Mouse (Mus musculus) c-Kit-positive CD71-negative TER-119-negative erythroid progenitor cells, embryonic 14.5 days (primary cell): ENCODE measurements around the gene Srek1ip1.
A peak's percentile ranks its signal among the peaks of the same experiment; 100 is the strongest.

Experiments
- DNase-seq: peaks from one replicate; pipeline ENCODE4 v3.0.0-alpha.2; 2013; ENCODE audit warnings: low read depth

Srek1ip1 gene

DNA sequence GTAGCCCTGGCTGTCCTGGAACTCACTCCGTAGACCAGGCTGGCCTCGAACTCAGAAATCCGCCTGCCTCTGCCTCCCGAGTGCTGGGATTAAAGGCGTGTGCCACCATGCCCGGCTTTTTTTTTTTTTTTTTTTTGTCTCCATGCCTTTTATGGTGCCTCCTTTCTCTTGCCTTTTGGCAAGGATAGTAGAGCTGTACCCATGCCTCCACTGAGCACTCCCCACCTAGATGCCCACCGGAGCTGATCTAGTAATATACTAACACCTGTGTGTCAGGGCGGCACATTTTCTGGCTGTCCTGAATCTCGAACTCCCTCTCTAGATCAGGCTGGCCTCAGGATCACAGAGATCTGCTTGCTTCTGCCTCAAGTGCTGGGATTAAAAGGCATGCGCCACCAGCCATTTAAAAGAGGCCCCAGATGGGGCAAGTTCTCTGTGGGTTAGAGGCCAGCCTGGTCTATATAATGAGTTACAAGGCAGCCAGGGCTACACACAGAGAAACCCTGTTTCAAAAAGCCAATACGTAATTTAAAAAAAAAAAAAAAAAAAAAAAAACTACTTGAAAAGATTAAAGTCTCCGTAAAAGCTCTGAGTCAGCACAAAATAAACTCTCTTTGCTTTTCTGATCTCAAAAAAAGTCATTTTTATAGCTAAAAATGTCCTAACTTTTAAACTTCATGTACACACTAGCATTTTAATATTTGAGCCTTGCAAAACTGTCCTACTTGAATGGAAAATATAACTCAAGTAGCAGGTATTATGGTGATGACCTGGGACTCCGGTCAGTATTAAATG is 51.2 kb downstream of the Srek1ip1 start:
- DNase-seq, result no peak

DNA sequence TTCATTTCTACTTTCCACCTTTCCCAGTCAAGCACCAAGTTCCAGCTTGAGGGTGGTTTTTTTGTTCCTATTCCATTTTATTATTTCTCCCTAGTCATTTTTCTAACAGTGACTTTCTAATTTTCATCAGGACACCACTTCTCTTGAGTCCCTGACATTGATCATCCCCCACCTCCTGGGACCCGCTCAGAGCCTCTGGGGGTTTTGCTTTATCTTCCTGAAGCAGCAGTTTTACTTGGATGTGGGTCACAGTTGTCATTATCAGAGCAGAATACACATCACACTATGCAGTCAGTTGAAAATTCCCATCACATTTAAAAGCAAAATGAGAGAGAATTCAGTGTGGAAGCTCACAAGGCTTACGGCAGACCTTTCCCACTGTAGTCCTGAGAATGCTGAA is 61.4 kb downstream of the Srek1ip1 start:
- no peak for DNase-seq

DNA sequence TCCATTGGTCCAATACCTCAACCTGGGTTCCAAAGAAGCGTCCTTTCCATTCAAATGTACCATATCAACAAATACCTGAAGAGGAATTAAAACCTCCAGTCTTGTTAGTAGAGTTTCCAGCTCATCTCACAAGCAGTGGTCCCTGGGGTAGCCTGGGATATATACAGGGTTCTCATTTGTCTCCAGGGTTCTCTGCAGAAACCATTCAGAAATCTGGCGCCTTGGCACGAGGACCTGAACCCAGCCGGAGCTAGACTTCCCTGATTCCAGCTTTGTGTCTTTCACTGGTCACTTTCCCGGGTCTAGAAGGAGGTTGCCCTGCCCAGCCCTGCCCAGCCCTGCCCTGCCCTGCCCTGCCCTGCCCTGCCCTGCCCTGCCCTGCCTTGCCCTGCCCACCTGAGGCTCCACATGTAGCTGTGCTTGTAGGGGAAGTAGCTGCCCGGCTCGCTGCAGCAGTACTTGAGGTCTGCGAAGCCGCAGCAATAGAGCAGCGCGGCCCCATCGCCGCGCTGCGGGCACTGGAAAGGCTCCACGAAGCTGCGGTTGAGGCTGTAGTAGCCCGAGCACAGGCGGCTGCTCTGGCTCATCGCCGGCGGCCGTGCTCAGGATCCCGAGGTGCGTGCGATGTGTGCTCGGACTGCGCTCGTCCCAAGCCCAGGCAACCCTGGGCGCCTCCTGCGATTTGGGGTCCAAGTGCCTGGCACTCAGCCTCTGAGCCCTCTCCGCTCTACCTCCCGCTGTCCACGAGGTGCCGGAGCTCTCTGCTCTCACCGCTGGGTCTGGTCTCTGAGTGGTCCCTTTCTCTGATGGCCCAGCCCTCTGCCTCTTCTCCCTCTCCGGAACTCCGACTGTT is 71.1 kb downstream of the Srek1ip1 start, which contains the start of gene Shisal2b:
Gene Shisal2b (minus strand): TSS at position 767 of the 853 bp plus-strand sequence.
- peak; percentile 24 for DNase-seq

DNA sequence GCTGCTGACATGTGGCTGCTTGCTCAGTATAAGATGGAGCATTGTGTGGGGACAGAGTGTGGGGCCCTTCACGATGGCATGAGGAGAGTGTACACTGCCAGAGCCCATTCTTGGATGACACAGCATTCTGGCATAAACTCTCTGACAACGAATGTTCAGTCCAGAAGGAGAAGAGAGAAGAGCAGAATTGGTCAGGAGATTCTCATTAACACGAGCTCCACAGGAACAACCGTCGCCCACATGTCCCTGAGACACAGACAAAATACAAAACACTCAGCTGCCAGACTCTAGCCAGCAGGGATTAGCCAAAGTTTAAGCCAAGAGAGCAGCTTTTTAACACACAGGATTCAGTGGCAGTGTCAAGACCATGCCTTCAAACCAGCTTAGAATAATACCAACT is 74.4 kb downstream of the Srek1ip1 start:
- no peak for DNase-seq

DNA sequence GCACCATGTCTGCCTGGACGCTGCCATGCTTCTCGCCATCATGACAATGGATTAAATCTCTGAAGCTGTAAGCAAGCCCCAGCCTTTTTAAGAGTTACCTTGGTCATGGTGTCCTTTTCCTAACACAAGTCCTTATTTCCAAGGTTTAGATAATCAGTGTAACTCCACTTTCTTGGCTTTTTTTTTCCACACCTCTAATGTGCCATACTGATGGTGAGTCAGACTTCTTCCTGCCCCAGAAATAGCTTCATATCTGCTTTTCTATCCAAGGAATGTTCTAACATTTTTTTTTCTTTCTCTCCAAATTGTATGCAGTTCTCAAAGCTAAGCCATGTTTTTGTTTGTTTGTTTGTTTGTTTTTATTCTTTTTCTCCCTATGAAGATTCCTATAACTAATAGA is 77.6 kb downstream of the Srek1ip1 start:
- DNase-seq, result no peak

DNA sequence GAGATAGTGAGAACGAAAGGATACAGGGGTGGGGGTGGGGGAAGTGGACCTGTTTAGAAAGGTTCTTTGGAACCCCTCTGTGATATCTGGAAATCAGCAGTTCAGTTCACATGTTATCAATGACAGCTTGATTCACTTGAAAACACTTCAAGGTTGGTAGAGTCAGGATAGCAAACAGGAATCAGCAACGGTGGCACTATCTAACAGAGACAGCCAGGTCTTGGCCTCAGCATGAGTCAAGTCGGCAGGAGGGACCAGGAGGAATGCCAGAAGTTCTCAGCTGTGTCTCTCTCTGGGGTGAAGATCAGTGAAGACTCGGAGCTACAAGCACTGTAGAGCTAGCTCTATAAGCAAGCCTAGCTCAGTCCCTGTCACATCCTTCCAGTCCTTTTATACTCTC is 86.2 kb downstream of the Srek1ip1 start:
- no peak for DNase-seq

DNA sequence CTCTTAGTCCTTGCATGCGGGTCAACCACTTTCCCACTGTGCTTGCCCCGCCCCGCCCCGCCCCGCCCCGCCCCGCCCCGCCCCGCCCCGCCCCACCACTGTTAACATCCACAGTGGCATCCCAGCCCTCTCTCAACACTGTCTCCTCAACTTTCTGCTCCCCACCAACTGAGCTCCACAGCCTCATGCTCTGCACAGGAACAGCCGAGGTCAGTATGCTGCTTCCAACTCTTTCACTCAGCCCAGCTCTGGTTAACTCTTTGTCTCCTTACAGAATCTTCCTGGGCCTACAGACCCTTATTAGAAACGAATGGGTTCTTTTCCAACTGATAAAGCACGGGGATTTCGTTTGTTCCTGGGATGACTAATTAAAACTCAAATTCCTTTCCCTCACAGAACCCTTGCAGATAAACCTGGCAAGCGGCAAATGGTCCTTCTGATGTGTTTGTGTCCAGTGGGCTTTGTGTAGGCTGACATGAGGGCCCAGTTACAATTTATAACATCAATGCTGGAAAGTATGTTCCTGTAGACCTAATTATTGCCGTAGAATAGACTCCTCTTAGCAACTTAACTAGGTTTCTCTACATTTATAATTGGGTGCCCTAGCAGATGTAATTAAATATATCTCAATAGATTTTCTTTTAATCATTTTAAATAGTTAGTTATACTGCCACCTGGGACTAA is 91.4 kb downstream of the Srek1ip1 start:
- DNase-seq, result no peak

DNA sequence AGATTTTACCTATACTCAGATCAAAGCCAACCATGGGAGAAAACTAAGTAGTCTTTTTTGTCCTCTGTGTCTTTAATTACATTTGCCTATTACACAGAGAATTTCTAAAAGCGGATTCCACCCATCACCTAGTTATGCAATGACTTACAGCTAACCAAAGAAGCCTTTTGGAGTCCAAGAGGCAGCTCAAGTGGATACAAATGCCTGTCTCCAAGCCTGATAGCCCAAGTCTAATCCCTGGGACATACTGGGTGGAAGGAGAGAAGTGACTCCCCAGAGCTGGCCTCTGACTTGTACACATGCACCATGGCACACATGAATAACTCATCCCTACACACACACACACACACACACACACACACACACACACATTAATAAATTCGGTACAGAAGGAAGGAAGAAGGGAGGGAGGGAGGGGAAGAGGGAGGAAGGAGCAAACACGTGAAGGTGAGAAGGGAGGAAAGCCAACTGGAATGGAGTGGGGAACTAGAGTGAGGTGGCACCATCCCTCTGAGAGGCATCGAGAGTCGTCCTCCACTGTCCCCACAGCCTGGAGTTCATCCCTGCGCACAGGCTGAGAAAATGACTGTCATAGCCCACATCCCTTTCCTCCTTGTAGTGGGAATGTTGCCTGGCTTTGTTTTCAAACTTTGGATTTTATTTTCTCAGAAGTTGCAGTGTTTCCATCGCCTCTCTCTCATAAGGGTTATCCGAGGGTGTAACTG is 94.2 kb downstream of the Srek1ip1 start:
- DNase-seq, result no peak
